Mouse (Mus musculus) brown adipose tissue, adult 24 weeks (tissue): ENCODE results near the gene Ralgapa2. TPM values are rescaled to one million over a fixed set of nuclear protein-coding genes. Genes with fewer than 3 reads are reported as not detected.

Source experiments
- H3K27ac ChIP-seq: fragments of 200-500 bp; replicated peaks from 2 replicates; pipeline ENCODE4 v1.5.1; 2012; ENCODE audit warnings: low read depth, mild to moderate bottlenecking, low read length
- H3K4me1 ChIP-seq: fragments of 200-500 bp; 2 replicates; pipeline ENCODE4 v1.6.1; 2012; ENCODE audit warnings: low read length, mixed read lengths; ENCODE audit not compliant: control insufficient read depth, insufficient read depth, insufficient read length
- H3K4me3 ChIP-seq: fragments of 200-500 bp; 2 replicates; pipeline ENCODE4 v1.5.1; 2012; ENCODE audit warnings: low read depth, mild to moderate bottlenecking, low read length, moderate library complexity; ENCODE audit not compliant: insufficient read depth
- polyA plus RNA-seq: library from polyadenylated mRNA; stranded (reverse); fragments of >200 nt; gene quantifications from 2 replicates; pipeline ENCODE4 v1.2.4, GENCODE M21; 2012; ENCODE audit not compliant: missing spikeins, insufficient read depth, insufficient read length

The Ralgapa2 gene
- polyA plus RNA-seq, 1 experiment: 40.7 TPM

- Histone ChIP-seq H3K4me1 (no peaks in the 10 kb centered on the region), H3K4me3 (no peak overlapping the region)
These were observed 272.9 kb downstream of the Ralgapa2 start for GRCm38 (mm10) chr2:146239196-146239747.

GRCm38 (mm10) chr2:146231485-146231884, 280.7 kb downstream of the Ralgapa2 start:
- no peak overlapping the region for H3K27ac ChIP-seq
- no peaks in the 10 kb centered on the region for H3K4me1 ChIP-seq
- no peak overlapping the region for H3K4me3 ChIP-seq

More at GRCm38 (mm10) chr2:146239196-146239747, 272.9 kb downstream of the Ralgapa2 start:
- no peak overlapping the region for H3K27ac ChIP-seq

- H3K4me3 ChIP-seq: no peak overlapping the region
- H3K27ac ChIP-seq: no peak overlapping the region
- H3K4me1 ChIP-seq: no peaks in the 10 kb centered on the region
These were observed 283.7 kb downstream of the Ralgapa2 start for GRCm38 (mm10) chr2:146228435-146228834.

- no peak overlapping the region for H3K4me3 ChIP-seq
- H3K27ac ChIP-seq: no peak overlapping the region
- H3K4me1 ChIP-seq: no peaks in the 10 kb centered on the region
These were observed 284.5 kb downstream of the Ralgapa2 start for GRCm38 (mm10) chr2:146227646-146228045.

DNA sequence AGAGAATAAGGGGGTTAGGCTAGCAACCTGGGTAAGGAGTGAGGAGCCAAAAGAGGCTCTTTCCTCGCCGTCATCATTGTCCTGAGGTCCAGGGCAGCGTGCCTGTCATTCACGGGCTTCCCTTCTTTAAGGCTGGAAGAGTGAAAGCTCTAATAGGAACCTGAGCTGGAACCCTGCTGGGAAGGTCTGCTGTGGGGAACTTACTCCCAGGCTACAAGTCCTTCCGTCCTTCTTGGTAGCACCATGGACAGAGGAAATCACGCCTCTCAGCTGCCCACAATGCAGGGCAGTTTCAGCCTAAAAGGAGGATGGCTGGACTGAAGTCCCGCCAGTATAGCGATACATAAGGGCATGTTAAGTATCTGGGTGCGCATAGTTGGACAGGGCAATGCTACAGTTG, 285.7 kb downstream of the Ralgapa2 start:
- Histone ChIP-seq H3K4me3 (no peak overlapping the region), H3K4me1 (no peaks in the 10 kb centered on the region), H3K27ac (no peak overlapping the region)

DNA sequence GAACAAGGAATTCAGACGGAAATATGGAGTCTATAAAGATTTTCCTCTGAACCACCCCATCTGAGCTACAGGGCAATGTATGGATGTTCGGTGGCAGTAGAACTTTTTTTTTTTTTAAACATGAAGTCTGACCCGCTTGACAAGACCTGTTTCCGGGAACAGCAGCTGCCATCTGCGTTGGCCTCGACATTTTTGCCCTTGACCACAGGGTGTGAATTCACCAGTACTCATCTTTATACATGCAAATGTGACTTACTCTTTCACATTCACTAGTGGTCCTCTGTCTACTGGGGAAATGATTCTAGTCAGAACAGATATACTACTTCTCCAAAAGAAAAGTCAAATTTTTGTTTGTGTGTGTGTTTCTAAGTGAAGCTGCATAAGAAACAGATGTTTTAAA, 286.3 kb downstream of the Ralgapa2 start:
- Histone ChIP-seq H3K27ac (no peak overlapping the region), H3K4me3 (no peak overlapping the region), H3K4me1 (no peaks in the 10 kb centered on the region)

- Histone ChIP-seq H3K4me1 (no peaks in the 10 kb centered on the region), H3K4me3 (no peak overlapping the region)
These were observed 288.0 kb downstream of the Ralgapa2 start for GRCm38 (mm10) chr2:146224141-146224540.

DNA sequence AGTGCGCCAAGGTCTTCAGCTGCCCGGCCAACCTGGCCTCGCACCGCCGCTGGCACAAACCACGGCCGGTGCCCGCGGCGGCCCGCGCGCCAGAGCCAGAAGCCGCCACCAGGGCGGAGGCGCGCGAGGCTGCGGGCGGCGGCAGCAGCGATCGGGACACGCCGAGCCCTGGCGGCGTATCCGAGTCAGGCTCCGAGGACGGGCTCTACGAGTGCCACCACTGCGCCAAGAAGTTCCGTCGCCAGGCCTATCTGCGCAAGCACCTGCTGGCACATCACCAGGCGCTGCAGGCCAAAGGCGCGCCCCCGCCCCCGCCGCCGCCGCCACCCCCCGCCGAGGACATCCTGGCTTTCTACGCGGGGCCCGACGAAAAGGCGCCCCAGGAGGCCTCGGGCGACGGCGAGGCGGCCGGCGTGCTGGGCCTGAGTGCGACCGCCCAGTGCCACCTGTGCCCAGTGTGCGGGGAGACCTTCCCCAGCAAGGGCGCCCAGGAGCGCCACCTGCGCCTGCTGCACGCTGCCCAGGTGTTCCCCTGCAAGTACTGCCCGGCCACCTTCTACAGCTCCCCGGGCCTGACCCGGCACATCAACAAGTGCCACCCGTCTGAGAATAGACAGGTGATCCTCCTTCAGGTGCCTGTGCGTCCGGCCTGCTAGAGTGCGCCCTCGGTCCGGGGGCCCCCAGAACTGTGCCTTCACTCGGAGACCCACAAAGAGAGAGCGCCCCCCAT, 288.8 kb downstream of the Ralgapa2 start:
- no peaks in the 10 kb centered on the region for H3K4me1 ChIP-seq
- peak overlapping the region; percentile 25; the same call in 1 of the 2 replicates for H3K4me3 ChIP-seq
- no peak overlapping the region for H3K27ac ChIP-seq

More at GRCm38 (mm10) chr2:146224141-146224540, 288.0 kb downstream of the Ralgapa2 start:
- H3K27ac ChIP-seq: no peak overlapping the region

DNA sequence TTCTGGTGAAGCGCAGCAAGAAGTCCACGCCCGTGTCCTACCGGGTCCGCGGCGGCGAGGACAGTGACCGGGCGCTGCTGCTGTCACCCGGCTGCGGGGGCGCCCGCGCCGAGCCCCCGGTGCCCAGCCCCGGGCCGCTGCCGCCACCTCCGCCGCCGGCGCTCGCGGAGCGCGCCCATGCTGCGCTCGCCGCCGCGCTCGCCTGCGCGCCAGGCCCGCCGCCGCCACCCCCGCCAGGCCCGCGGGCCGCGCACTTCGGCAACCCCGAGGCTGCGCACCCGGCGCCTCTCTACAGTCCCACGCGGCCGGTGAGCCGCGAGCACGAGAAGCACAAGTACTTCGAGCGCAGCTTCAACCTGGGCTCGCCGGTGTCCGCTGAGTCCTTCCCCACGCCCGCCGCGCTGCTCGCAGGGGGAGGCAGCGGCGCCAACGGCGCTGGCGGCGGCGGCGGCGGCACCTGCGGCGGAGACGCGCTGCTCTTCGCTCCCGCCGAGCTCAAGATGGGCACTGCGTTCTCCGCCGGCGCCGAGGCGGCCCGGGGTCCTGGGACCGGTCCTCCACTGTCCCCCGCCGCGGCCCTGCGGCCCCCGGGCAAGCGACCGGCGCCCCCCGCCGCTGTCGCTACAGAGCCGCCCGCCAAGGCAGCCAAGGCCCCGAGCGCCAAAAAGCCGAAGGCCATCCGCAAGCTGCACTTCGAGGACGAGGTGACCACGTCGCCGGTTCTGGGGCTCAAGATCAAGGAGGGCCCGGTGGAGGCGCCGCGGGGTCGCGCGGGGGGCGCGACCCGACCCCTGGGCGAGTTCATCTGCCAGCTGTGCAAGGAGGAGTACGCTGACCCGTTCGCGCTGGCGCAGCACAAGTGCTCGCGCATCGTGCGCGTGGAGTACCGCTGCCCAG, 289.6 kb downstream of the Ralgapa2 start:
- H3K4me3 ChIP-seq: peak overlapping the region; percentile 55
- no peak overlapping the region for H3K27ac ChIP-seq
- no peaks in the 10 kb centered on the region for H3K4me1 ChIP-seq

- H3K4me1 ChIP-seq: no peaks in the 10 kb centered on the region
- H3K27ac ChIP-seq: no peak overlapping the region
- H3K4me3 ChIP-seq: peak overlapping the region; percentile 55
These were observed 290.2 kb downstream of the Ralgapa2 start for GRCm38 (mm10) chr2:146221929-146222278.

DNA sequence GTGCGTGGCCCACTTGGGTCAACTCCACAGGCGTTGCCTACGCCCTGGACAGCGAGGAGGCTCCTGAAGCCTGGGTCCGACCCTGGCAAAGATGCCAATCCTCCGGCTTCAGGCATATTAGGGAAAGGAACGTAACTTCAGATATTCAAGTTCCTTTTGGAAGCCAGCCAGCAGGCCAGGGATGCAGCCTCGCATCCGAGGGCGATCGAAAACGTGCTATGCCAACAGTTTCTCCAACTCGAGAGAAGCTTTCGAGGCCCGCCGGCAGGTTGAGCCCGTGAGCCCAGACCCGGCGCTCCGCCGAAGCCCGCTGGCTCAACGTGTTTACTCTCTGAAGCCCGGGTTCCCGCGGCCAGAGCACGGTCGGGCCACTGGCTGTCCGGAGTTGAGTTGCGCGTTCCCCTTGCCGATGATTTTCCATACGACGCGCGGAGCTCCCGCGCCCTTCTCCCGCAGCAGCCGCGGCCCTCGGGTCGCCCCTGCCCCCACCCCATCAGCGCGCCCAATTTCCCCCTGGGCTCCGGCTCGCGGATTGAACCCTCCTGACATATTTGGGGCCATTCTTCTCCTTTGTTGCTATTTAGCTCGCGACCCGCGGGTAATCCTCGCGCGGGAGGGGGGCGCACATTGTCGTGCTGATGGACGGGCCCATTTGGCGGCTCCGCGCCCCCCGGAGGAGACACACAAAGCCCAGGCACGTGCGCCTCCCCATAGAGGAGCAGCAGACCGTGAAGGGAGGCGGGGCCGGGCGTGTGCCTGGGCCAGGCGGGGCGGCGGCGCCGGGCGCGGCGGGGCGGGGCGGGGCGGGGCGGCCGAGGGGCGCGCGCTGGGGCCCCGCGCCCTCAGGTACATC, 290.8 kb downstream of the Ralgapa2 start, which contains the start of gene Insm1:
Insm1 (plus strand) TSS at position 846 of the 853 bp plus-strand sequence.
- H3K27ac ChIP-seq: no peak within 1 kb of the TSS
- H3K4me3 ChIP-seq: peak within 1 kb of the TSS; percentile 55
- no peaks in the 10 kb centered on the region for H3K4me1 ChIP-seq

DNA sequence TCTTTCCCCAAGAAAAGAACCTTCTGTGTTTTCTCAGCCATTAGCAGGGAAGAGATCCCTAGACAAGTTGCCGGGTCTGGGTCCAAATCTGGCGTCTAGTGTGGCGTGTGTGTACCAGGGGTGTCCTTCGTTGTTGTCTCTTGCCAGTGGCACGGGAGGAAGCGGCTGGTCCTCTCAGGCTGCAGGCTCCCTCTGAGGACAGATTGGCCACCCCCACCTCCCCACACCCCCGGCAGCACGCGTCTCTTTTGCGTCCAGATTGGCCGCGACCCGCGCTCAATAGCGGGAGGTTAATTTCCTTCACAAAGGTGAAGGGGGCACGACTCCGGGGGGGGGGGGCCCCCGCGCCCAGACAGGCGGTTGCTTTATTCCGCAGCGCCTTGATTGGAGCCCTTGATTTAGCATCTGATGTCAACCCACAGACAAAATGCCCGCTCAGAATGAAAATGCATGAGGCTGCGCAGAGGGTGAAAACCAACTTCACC, 291.5 kb downstream of the Ralgapa2 start:
- peak overlapping the region; percentile 47 for H3K4me3 ChIP-seq
- H3K27ac ChIP-seq: no peak overlapping the region
- no peaks in the 10 kb centered on the region for H3K4me1 ChIP-seq

DNA sequence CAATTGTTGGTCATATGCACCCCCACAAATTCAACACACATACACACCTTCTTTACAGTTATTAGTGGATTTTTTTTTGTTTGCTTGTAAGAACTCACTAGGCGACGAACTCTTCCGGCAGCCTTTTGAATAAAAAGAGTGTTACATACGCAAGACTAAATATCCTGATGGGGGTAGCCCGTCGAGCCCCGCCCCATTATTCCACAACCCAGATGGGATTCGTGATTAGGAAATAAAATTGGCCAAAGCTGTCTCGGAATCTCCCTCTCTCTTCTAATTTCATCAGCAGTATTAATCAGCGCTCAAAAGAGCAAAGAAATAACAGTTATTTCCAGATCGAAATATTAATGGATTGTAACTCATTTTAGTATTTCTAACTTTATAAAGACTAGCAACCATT, 292.4 kb downstream of the Ralgapa2 start:
- Histone ChIP-seq H3K4me1 (no peaks in the 10 kb centered on the region), H3K4me3 (no peak overlapping the region)

GRCm38 (mm10) chr2:146218881-146219535, 293.1 kb downstream of the Ralgapa2 start:
- no peak overlapping the region for H3K4me3 ChIP-seq
- no peak overlapping the region for H3K27ac ChIP-seq
- no peaks in the 10 kb centered on the region for H3K4me1 ChIP-seq

More for the DNA sequence above, 292.4 kb downstream of the Ralgapa2 start:
- no peak overlapping the region for H3K27ac ChIP-seq
